Mouse (Mus musculus) kidney, embryonic 15.5 days (tissue): ENCODE results near the gene Rexo2. TPM values are rescaled to one million over a fixed set of nuclear protein-coding genes. Genes with fewer than 3 reads are reported as not detected.

ENCODE experiments used
- ATAC-seq: fragments of 200-750 bp; cut with Nextera tagmentation; replicated peaks from 2 replicates; pipeline ENCODE4 v1.8.0; 2017; ENCODE audit warnings: moderate TSS enrichment; ENCODE audit not compliant: low FRiP score
- H3K27ac ChIP-seq: fragments of 300-500 bp; sonication (generic); 2 replicates; pipeline ENCODE4 v1.5.1; 2015; ENCODE audit warnings: mild to moderate bottlenecking, inconsistent platforms
- H3K27me3 ChIP-seq: fragments of 300-500 bp; sonication (generic); 2 replicates; pipeline ENCODE4 v1.6.1; 2015; ENCODE audit warnings: inconsistent platforms
- H3K36me3 ChIP-seq: fragments of 300-500 bp; sonication (generic); 2 replicates; pipeline ENCODE4 v1.6.1; 2015; ENCODE audit warnings: inconsistent platforms
- H3K4me1 ChIP-seq: fragments of 300-500 bp; sonication (generic); 2 replicates; pipeline ENCODE4 v1.6.1; 2015; ENCODE audit warnings: inconsistent platforms
- H3K4me2 ChIP-seq: fragments of 300-500 bp; sonication (generic); 2 replicates; pipeline ENCODE4 v1.6.1; 2015; ENCODE audit warnings: moderate library complexity, mild to moderate bottlenecking, inconsistent platforms
- H3K4me3 ChIP-seq: fragments of 300-500 bp; sonication (generic); replicated peaks from 2 replicates; pipeline ENCODE4 v1.5.1; 2015; ENCODE audit warnings: mild to moderate bottlenecking, inconsistent platforms
- H3K9ac ChIP-seq: fragments of 300-500 bp; sonication (generic); 2 replicates; pipeline ENCODE4 v1.6.1; 2015; ENCODE audit warnings: mild to moderate bottlenecking, inconsistent platforms
- H3K9me3 ChIP-seq: fragments of 300-500 bp; sonication (generic); replicated peaks from 2 replicates; pipeline ENCODE4 v1.6.1; 2016; ENCODE audit warnings: inconsistent platforms
- WGBS: fragments of 180-500 bp; shearing (Covaris S2); methylation state at CpG from one replicate; pipeline ENCODE4 v1.1.7; 2015; ENCODE audit warnings: mixed read lengths; 5-methylcytosine and 5-hydroxymethylcytosine counted together
- microRNA-seq: library from miRNA; unstranded; fragments of <30 nt; microRNA quantifications from one replicate; pipeline ENCODE4, GENCODE M21; 2016
- polyA plus RNA-seq: library from polyadenylated mRNA; unstranded; fragments of >200 nt; fragmentation: Nextera tagmentation; extraction: Ambion mirVana; gene quantifications from 2 replicates; pipeline ENCODE4 v1.2.1, GENCODE M21; 2015

Rexo2 gene
- polyA plus RNA-seq, 1 experiment from 2014 or later, result 116 TPM

DNA sequence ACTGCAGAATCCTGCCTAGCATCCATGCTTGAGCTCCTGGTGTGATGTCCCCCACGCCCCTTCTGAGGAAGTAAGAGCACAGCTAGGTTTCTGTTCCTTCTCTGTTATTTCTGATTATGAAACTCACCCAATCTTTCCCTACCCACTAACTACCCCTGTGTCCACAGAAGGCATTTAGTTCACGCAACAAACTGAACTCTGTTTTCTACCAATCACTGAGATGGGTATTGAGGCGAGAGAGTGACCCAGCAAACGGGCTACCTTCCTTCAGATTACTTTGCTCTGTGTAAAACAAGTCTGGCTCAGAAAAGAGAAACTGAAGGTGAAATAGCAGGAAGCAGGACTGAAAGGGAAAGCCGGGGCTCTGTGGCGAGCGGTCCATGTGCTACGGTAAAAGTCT lies 58.0 kb downstream of the Rexo2 start:
- no peaks in the 10 kb centered on the region for H3K36me3 ChIP-seq
- ATAC-seq, result no peak
- H3K4me1 ChIP-seq, result no peaks in the 10 kb centered on the region
- no peak overlapping the region for H3K9ac ChIP-seq
- WGBS, result 83% methylated on average over 8 of the region's 8 CpGs
- no peak overlapping the region for H3K27ac ChIP-seq
- no peak overlapping the region for H3K4me2 ChIP-seq
- H3K4me3 ChIP-seq, result no peak overlapping the region
- H3K9me3 ChIP-seq, result no peaks in the 10 kb centered on the region
- H3K27me3 ChIP-seq, result no peaks in the 10 kb centered on the region

DNA sequence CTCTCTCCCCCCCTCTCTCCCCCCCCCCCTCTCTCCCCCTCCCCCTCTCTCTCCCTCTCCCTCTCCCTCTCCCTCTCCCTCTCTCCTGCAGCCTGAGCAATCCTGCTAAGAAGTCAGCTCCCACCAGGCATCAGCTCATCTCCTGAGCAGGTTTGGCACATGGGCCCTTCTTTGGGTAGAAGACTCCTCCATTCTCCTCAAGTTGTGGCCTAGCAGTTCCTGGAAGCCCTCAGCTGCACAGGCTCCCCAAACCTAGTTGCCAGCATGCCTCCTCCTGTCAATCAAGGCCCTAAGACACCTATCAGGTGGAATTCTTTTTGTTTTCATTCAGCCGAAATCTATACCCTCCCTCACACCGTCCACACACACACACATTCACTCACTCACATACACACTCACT lies 58.9 kb downstream of the Rexo2 start:
- Histone ChIP-seq H3K36me3 (no peaks in the 10 kb centered on the region), H3K4me1 (no peaks in the 10 kb centered on the region), H3K4me2 (no peak overlapping the region), H3K9me3 (no peaks in the 10 kb centered on the region), H3K27me3 (no peaks in the 10 kb centered on the region), H3K9ac (no peak overlapping the region), H3K27ac (no peak overlapping the region), H3K4me3 (no peak overlapping the region)
- WGBS, result 79% methylated on average over 2 of the region's 2 CpGs
- no peak for ATAC-seq

DNA sequence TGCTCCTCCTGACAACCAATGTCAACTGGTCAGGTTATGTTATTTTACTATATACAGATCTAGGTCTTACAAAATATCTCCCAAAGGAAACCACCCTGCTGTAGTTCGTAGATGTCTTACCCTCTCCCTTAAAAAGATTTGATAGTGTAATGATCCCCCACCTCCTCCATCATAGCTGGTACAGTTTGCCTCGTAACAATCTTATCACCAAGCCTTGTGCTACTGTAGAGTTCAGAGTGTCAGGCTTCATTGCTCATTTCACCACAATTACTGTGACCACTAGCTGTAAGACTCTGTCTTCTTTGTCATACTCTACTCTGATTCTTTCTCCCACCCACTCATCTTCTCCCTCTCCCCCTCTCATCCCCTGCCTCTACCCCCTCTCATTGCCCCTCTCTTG lies 59.4 kb downstream of the Rexo2 start:
- no peaks in the 10 kb centered on the region for H3K27me3 ChIP-seq
- ATAC-seq, result no peak
- no peak overlapping the region for H3K4me2 ChIP-seq
- H3K9me3 ChIP-seq, result no peaks in the 10 kb centered on the region
- no peak overlapping the region for H3K9ac ChIP-seq
- 61% methylated on average over 2 of the region's 2 CpGs for WGBS
- H3K36me3 ChIP-seq, result no peaks in the 10 kb centered on the region
- H3K27ac ChIP-seq, result no peak overlapping the region
- no peaks in the 10 kb centered on the region for H3K4me1 ChIP-seq
- no peak overlapping the region for H3K4me3 ChIP-seq

DNA sequence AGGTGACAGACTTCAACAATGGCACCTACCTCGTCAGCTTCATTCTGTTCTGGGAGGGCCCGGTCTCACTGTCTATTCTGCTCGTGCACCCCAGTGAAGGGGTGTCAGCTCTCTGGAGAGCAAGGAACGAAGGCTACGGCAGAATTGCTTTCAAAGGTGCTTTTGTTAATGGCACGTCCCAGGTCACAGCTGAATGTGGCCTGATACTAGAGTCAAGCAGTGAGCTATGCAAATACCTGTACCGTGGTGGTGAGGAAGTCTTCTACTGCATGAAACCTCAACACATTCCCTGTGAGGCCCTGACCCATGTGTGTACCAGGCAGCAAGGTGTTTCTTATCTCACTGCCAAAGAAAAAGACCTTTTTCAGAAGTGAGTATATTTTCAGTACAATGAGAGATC lies 60.0 kb downstream of the Rexo2 start:
- whole genome bisulfite sequencing, result 86% methylated on average over 7 of the region's 7 CpGs
- H3K9ac ChIP-seq, result no peak overlapping the region
- no peak overlapping the region for H3K4me2 ChIP-seq
- no peaks in the 10 kb centered on the region for H3K27me3 ChIP-seq
- no peak for ATAC-seq
- no peaks in the 10 kb centered on the region for H3K36me3 ChIP-seq
- H3K4me1 ChIP-seq, result no peaks in the 10 kb centered on the region
- no peak overlapping the region for H3K4me3 ChIP-seq
- H3K9me3 ChIP-seq, result no peaks in the 10 kb centered on the region
- H3K27ac ChIP-seq, result no peak overlapping the region

DNA sequence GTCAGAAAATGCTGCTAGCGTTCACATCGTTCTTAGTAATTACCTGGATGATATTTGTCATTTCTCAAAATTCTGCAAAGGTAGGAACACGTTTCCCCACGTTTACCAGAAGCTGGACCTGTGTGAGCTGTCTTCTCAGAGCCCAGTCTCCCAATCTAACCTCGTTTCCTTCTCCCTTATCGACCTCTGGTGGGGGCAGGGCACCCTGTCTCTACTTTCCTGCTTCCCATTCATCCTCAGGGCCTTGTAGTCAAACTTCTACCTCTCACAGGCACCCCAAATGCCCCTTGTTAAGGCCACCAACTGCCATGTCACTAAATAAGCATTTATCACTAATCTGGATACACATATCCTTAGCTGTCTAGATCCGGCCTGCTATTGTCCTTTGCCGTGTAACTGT lies 61.6 kb downstream of the Rexo2 start:
- WGBS, result 73% methylated on average over 8 of the region's 8 CpGs
- Histone ChIP-seq H3K9ac (no peak overlapping the region), H3K4me3 (no peak overlapping the region), H3K4me1 (no peaks in the 10 kb centered on the region), H3K27me3 (no peaks in the 10 kb centered on the region), H3K4me2 (no peak overlapping the region), H3K27ac (no peak overlapping the region), H3K36me3 (no peaks in the 10 kb centered on the region), H3K9me3 (no peaks in the 10 kb centered on the region)
- no peak for ATAC-seq

Small RNAs within 50 kb of the gene (microRNA-seq; reads per million reads assigned to microRNA genes)
- gene Gm23653, result not detected

Other genes with a start within 250 kb of the Rexo2 start
- 2.0 and 2.7 TPM in 2 replicates for gene Nxpe2, start 127.2 kb downstream of the Rexo2 start, polyA plus RNA-seq
- 119 and 125 TPM in 2 replicates for gene Rbm7, start 14.7 kb upstream of the Rexo2 start, polyA plus RNA-seq
- 33.7 and 38.8 TPM in 2 replicates for gene Gm5617, start 14.8 kb upstream of the Rexo2 start, polyA plus RNA-seq
- 2.2 and 3.5 TPM in 2 replicates for gene Nnmt, start 124.5 kb upstream of the Rexo2 start, polyA plus RNA-seq